Comparison of ENCODE assay signal across 23 mouse cellular contexts in genomic region chr17:29662145-29662544, GRCm38 (mm10). TPM values are rescaled to one million over a fixed set of nuclear protein-coding genes. Genes with fewer than 3 reads are reported as not detected.
A peak's percentile ranks its signal among the peaks of the same experiment; 100 is the strongest.
DNase-seq lines count a peak whose midpoint lies in the region; ATAC-seq and TF ChIP-seq lines count a peak whose summit lies in the region.
"Had no signal": no experiment of that assay in that cellular context is flagged by ENCODE, and none has a peak within 500 bp of the region (broad histone marks: within the 10 kb centered on the region; RNA-seq: fewer than 3 reads in every experiment).

No protein-coding gene starts in this region.

- DNase-seq in cerebellum, postnatal 14 days = peak; percentile 33 to 38
- DNase-seq in cerebellum, postnatal 4 days (ENCODE audit: low spot score in 2 of 2) = no peak
- peak; percentile 60 for DNase-seq in testis, postnatal 10 days (ENCODE audit: low spot score)
- no peak for DNase-seq in testis, postnatal 14 days (ENCODE audit: low spot score)
- DNase-seq in liver, embryonic 14.5 days (ENCODE audit: low read depth in 3 of 3, low spot score in 3 of 3) = no peak
- DNase-seq in hindbrain, embryonic 14.5 days (ENCODE audit: low spot score) = no peak
- DNase-seq: B cell, adult 2 months; embryo, embryonic 11 days; gastrocnemius, postnatal 14 days; heart, adult 18-20 months; heart, postnatal 14 days; kidney, adult 11 months; kidney, postnatal 36 days; layer of hippocampus, postnatal 36 days; lung, adult 2 months; lung, postnatal 14 days; midbrain, embryonic 14.5 days had no signal

- H3K4me3 ChIP-seq in liver, embryonic 14.5 days (ENCODE audit: insufficient read depth in 1 of 2, low read depth in 2 of 2, low read length in 2 of 2) = peak overlapping the region in 1 of 2 experiments; percentile 98; a peak in 2 of 4 replicates
- no peak overlapping the region for H3K4me3 ChIP-seq in hindbrain, embryonic 14.5 days (replicated peaks; ENCODE audit: low read length)

- H3K4me2 ChIP-seq in liver, embryonic 14.5 days (ENCODE audit: low read depth) = peak overlapping the region; percentile 95
- no peak overlapping the region for H3K4me2 ChIP-seq in hindbrain, embryonic 14.5 days (replicated peaks)

- TF ChIP-seq EP300 in liver, embryonic 14.5 days (IDR thresholded peaks at IDR 0.05; ENCODE audit: low read depth) = no peak

- H3K9me3 ChIP-seq in liver, embryonic 14.5 days (ENCODE audit: control insufficient read depth, low read length) = no peaks in the 10 kb centered on the region
- no peaks in the 10 kb centered on the region for H3K9me3 ChIP-seq in hindbrain, embryonic 14.5 days (ENCODE audit: control insufficient read depth, low read length)
- H3K9me3 ChIP-seq: embryonic facial prominence, embryonic 13.5 days; heart, embryonic 12.5 days; kidney, embryonic 15.5 days; limb, embryonic 12.5 days had no signal

- peaks cover 19 to 27% of the 10 kb centered on the region in 2 experiments for H3K4me1 ChIP-seq in liver, embryonic 14.5 days (replicated peaks; ENCODE audit: control insufficient read depth in 2 of 2, insufficient read depth in 2 of 2, low read length in 1 of 2)
- H3K4me1 ChIP-seq in hindbrain, embryonic 14.5 days (replicated peaks; ENCODE audit: control insufficient read depth, insufficient read depth, low read length) = peaks cover 6% of the 10 kb centered on the region

- H3K36me3 ChIP-seq in liver, embryonic 14.5 days (replicated peaks; ENCODE audit: control insufficient read depth, insufficient read depth, low read depth) = peaks cover 33% of the 10 kb centered on the region
- peaks cover 36% of the 10 kb centered on the region for H3K36me3 ChIP-seq in hindbrain, embryonic 14.5 days (replicated peaks; ENCODE audit: control insufficient read depth, insufficient read depth)

- no peaks in the 10 kb centered on the region for H3K27me3 ChIP-seq in liver, embryonic 14.5 days (ENCODE audit: control insufficient read depth, insufficient read depth, low read length)
- no peaks in the 10 kb centered on the region for H3K27me3 ChIP-seq in hindbrain, embryonic 14.5 days (ENCODE audit: control insufficient read depth, insufficient read depth, low read length)
- H3K27me3 ChIP-seq: embryonic facial prominence, embryonic 13.5 days; heart, embryonic 12.5 days; kidney, embryonic 15.5 days; limb, embryonic 12.5 days had no signal

- no peak for TF ChIP-seq CTCF in liver, embryonic 14.5 days (IDR thresholded peaks at IDR 0.05; ENCODE audit: low read depth)

- no peak overlapping the region for H3K27ac ChIP-seq in liver, embryonic 14.5 days
- no peak overlapping the region for H3K27ac ChIP-seq in hindbrain, embryonic 14.5 days
- H3K27ac ChIP-seq: embryonic facial prominence, embryonic 13.5 days; kidney, embryonic 15.5 days; limb, embryonic 12.5 days had no signal

- 80% methylated on average over 6 of the region's 6 CpGs for WGBS in liver, embryonic 14.5 days (ENCODE audit: insufficient replicate concordance)
- WGBS in hindbrain, embryonic 14.5 days = 91% methylated on average over 6 of the region's 6 CpGs

- no peak for ATAC-seq in liver, embryonic 14.5 days (ENCODE audit: insufficient read depth)
- no peak for ATAC-seq in CD4-positive, CD25-positive, alpha-beta regulatory T cell, adult 4 months
- no peak for ATAC-seq in hindbrain, embryonic 14.5 days (ENCODE audit: low FRiP score)
- ATAC-seq: forebrain, embryonic 14.5 days had no signal

- H3K9ac ChIP-seq in liver, embryonic 14.5 days (replicated peaks) = 0 out of 2 replicates have a peak overlapping the region, but pooled peaks have one; percentile 99
- no peak overlapping the region for H3K9ac ChIP-seq in hindbrain, embryonic 14.5 days

RNA-seq across cellular contexts. Expression of gene Cmtr1, which starts 1.8 kb away (rescaled TPM):
- polyA plus RNA-seq in liver, embryonic 14.5 days (2012; rRNA removed) = 14.9 and 16.1 TPM in 2 replicates
- 55.9 and 66.0 TPM in 2 replicates for polyA plus RNA-seq in liver, embryonic 14.5 days (2014; fragmentation: Nextera tagmentation; extraction: Ambion mirVana)
- 100 to 1,000 TPM in 1 of 2 experiments, 10 to 100 TPM in 1; 90.3 to 221 TPM for polyA plus RNA-seq in CD4-positive, CD25-positive, alpha-beta regulatory T cell, adult 4 months (2017; shearing (Covaris generic))
- 103 and 109 TPM in 2 replicates for polyA plus RNA-seq in hindbrain, embryonic 14.5 days (2014; fragmentation: Nextera tagmentation; extraction: Ambion mirVana)

RNA-seq across cellular contexts. Expression of gene Gm28043, which starts 47.5 kb away (rescaled TPM):
- 1.0 and 1.4 TPM in 2 replicates for polyA plus RNA-seq in liver, embryonic 14.5 days (2012; rRNA removed)
- 0.38 and 1.1 TPM in 2 replicates for polyA plus RNA-seq in liver, embryonic 14.5 days (2014; fragmentation: Nextera tagmentation; extraction: Ambion mirVana)
- polyA plus RNA-seq in CD4-positive, CD25-positive, alpha-beta regulatory T cell, adult 4 months (2017; shearing (Covaris generic)) = 1 to 10 TPM; 4.6 to 4.8 TPM
- polyA plus RNA-seq in hindbrain, embryonic 14.5 days (2014; fragmentation: Nextera tagmentation; extraction: Ambion mirVana) = 1.8 and 2.6 TPM in 2 replicates

RNA-seq across cellular contexts. Expression of gene Rnf8, which starts 47.6 kb away (rescaled TPM):
- 11.5 and 23.7 TPM in 2 replicates for polyA plus RNA-seq in liver, embryonic 14.5 days (2012; rRNA removed)
- polyA plus RNA-seq in liver, embryonic 14.5 days (2014; fragmentation: Nextera tagmentation; extraction: Ambion mirVana) = 35.9 and 40.4 TPM in 2 replicates
- polyA plus RNA-seq in CD4-positive, CD25-positive, alpha-beta regulatory T cell, adult 4 months (2017; shearing (Covaris generic)) = 10 to 100 TPM; 18.9 to 23.2 TPM
- polyA plus RNA-seq in hindbrain, embryonic 14.5 days (2014; fragmentation: Nextera tagmentation; extraction: Ambion mirVana) = 82.2 and 89.6 TPM in 2 replicates

RNA-seq across cellular contexts. Expression of gene Ccdc167, which starts 54.7 kb away (rescaled TPM):
- polyA plus RNA-seq in liver, embryonic 14.5 days (2012; rRNA removed) = 3.8 and 7.6 TPM in 2 replicates
- 10.1 TPM in 2 replicates for polyA plus RNA-seq in liver, embryonic 14.5 days (2014; fragmentation: Nextera tagmentation; extraction: Ambion mirVana)
- 10 to 100 TPM in 1 of 2 experiments, 1 to 10 TPM in 1; 7.8 to 10.1 TPM for polyA plus RNA-seq in CD4-positive, CD25-positive, alpha-beta regulatory T cell, adult 4 months (2017; shearing (Covaris generic))
- 13.5 and 13.6 TPM in 2 replicates for polyA plus RNA-seq in hindbrain, embryonic 14.5 days (2014; fragmentation: Nextera tagmentation; extraction: Ambion mirVana)

Comparison
In these comparisons a context has a peak if more than half of its experiments do, and no peak if none do; other contexts are left out.
1. DNase-seq: peak in cerebellum, postnatal 14 days (2 of 2) and testis, postnatal 10 days (single experiment); none in cerebellum, postnatal 4 days (0 of 2), testis, postnatal 14 days (single experiment), liver, embryonic 14.5 days (0 of 3) and hindbrain, embryonic 14.5 days (single experiment).